In the genomic region with DNA sequence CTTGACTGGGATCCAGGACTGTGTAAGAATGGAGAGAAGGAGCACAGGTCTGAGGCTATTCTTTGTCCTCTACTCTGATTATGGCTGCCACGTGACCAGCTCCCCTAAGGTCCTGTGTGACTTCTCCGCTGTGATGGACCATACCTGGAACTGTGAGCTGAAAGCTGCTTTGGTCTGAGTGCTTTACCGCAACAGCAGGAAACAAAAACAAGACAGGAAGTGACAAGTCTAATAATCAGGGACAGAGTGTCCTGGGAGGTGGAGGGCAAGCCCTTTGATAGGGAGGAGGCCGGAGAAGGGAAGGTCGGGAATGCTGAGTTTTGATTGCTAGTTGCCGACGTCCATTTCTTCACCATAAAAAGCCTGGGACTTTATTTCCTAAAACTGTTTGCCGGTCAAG, we compare ENCODE assay signal across 31 mouse cellular contexts. TPM values are rescaled to one million over a fixed set of nuclear protein-coding genes. Genes with fewer than 3 reads are reported as not detected.
DNase-seq lines count a peak whose midpoint lies in the region; ATAC-seq and TF ChIP-seq lines count a peak whose summit lies in the region.
"Had no signal": no experiment of that assay in that cellular context is flagged by ENCODE, and none has a peak within 500 bp of the region (broad histone marks: within the 10 kb centered on the region; RNA-seq: fewer than 3 reads in every experiment).

No protein-coding gene starts in this region.

- no peak for TF ChIP-seq CTCF in gastrocnemius, adult 2 months (IDR thresholded peaks at IDR 0.05)
- no peak for TF ChIP-seq CTCF in kidney, adult 2 months (conservative IDR thresholded peaks at IDR 0.05; ENCODE audit: insufficient read depth, insufficient read length, low read depth, low read length)

- H3K9ac ChIP-seq in neural tube, embryonic 11.5 days (ENCODE audit: low read length), result no peak overlapping the region
- no peak overlapping the region for H3K9ac ChIP-seq in neural tube, embryonic 15.5 days (replicated peaks)
- H3K9ac ChIP-seq in forebrain, embryonic 14.5 days (ENCODE audit: low read length), result no peak overlapping the region
- H3K9ac ChIP-seq: embryonic facial prominence, embryonic 15.5 days; forebrain, embryonic 12.5 days; heart, embryonic 15.5 days; hindbrain, embryonic 14.5 days; limb, embryonic 13.5 days; midbrain, embryonic 13.5 days; stomach, embryonic 15.5 days had no signal

- WGBS in kidney, adult 2 months, result 50% methylated on average over 8 of the region's 8 CpGs
- 74% methylated on average over 8 of the region's 8 CpGs for WGBS in neural tube, embryonic 11.5 days
- WGBS in neural tube, embryonic 15.5 days, result 77% methylated on average over 8 of the region's 8 CpGs
- WGBS in forebrain, embryonic 14.5 days, result 84% methylated on average over 8 of the region's 8 CpGs

- no peaks in the 10 kb centered on the region for H3K36me3 ChIP-seq in kidney, adult 2 months (ENCODE audit: control insufficient read depth, insufficient read depth, low read length)
- no peaks in the 10 kb centered on the region for H3K36me3 ChIP-seq in neural tube, embryonic 11.5 days (ENCODE audit: control insufficient read depth, insufficient read depth, low read length)
- H3K36me3 ChIP-seq in neural tube, embryonic 15.5 days, result no peaks in the 10 kb centered on the region
- H3K36me3 ChIP-seq in forebrain, embryonic 14.5 days (ENCODE audit: control insufficient read depth, insufficient read depth, low read length), result no peaks in the 10 kb centered on the region
- H3K36me3 ChIP-seq: embryonic facial prominence, embryonic 10.5 days; embryonic facial prominence, embryonic 15.5 days; forebrain, embryonic 12.5 days; heart, embryonic 15.5 days; limb, embryonic 13.5 days; midbrain, embryonic 13.5 days; stomach, embryonic 15.5 days had no signal

- intact Hi-C loops in gastrocnemius, adult 2 months (cut with DNase I), result no loop called here
- intact Hi-C loops in gastrocnemius, postnatal 36 days (cut with DNase I), result no loop called here

- no peak overlapping the region for H3K4me3 ChIP-seq in gastrocnemius, adult 2 months
- peak overlapping the region; percentile 60 for H3K4me3 ChIP-seq in kidney, adult 2 months (ENCODE audit: insufficient read depth, low read depth, low read length)
- no peak overlapping the region for H3K4me3 ChIP-seq in neural tube, embryonic 11.5 days (ENCODE audit: low read depth, low read length)
- H3K4me3 ChIP-seq in neural tube, embryonic 15.5 days (replicated peaks), result no peak overlapping the region
- H3K4me3 ChIP-seq in forebrain, embryonic 14.5 days (ENCODE audit: low read depth, low read length), result no peak overlapping the region
- H3K4me3 ChIP-seq: embryonic facial prominence, embryonic 10.5 days; embryonic facial prominence, embryonic 15.5 days; forebrain, embryonic 12.5 days; heart, embryonic 15.5 days; layer of hippocampus, adult 2 months; left cerebral cortex, adult 2 months; limb, embryonic 13.5 days; megakaryocyte, embryonic 14.5 days; midbrain, embryonic 13.5 days; stomach, embryonic 15.5 days had no signal

- H3K27me3 ChIP-seq in kidney, adult 2 months (replicated peaks; ENCODE audit: control insufficient read depth, insufficient read depth, low read length), result no peaks in the 10 kb centered on the region
- H3K27me3 ChIP-seq in neural tube, embryonic 11.5 days (ENCODE audit: control insufficient read depth, insufficient read depth, low read length), result no peaks in the 10 kb centered on the region
- H3K27me3 ChIP-seq in neural tube, embryonic 15.5 days (replicated peaks), result peaks cover 4% of the 10 kb centered on the region; the same call in 1 of the 2 replicates
- H3K27me3 ChIP-seq in forebrain, embryonic 14.5 days (replicated peaks; ENCODE audit: control insufficient read depth, insufficient read depth, low read length), result no peaks in the 10 kb centered on the region
- H3K27me3 ChIP-seq: embryonic facial prominence, embryonic 15.5 days; limb, embryonic 13.5 days; stomach, embryonic 15.5 days had no signal

- H3K4me2 ChIP-seq in neural tube, embryonic 11.5 days (ENCODE audit: low read depth), result no peak overlapping the region
- H3K4me2 ChIP-seq in neural tube, embryonic 15.5 days, result no peak overlapping the region
- no peak overlapping the region for H3K4me2 ChIP-seq in forebrain, embryonic 14.5 days (ENCODE audit: low read length)
- H3K4me2 ChIP-seq: embryonic facial prominence, embryonic 15.5 days; forebrain, embryonic 12.5 days; heart, embryonic 15.5 days; hindbrain, embryonic 14.5 days; limb, embryonic 13.5 days; liver, embryonic 11.5 days; midbrain, embryonic 13.5 days; stomach, embryonic 15.5 days had no signal

- TF ChIP-seq POLR2A in kidney, adult 2 months (IDR thresholded peaks at IDR 0.05; ENCODE audit: low read depth, low read length), result no peak

- peak; percentile 11 for DNase-seq in gastrocnemius, adult 2 months
- DNase-seq in gastrocnemius, postnatal 36 days, result no peak
- DNase-seq in kidney, adult 2 months, result peak; percentile 42
- DNase-seq in kidney, adult 18-20 months, result no peak
- DNase-seq in neural tube, embryonic 11.5 days (ENCODE audit: low spot score), result peak; percentile 3
- DNase-seq in forebrain, embryonic 14.5 days (ENCODE audit: low spot score), result no peak
- DNase-seq: adrenal gland, adult 2 months; adrenal gland, postnatal 36 days; cerebellum, adult 8-10 months; cerebellum, postnatal 25 days; gastrocnemius, postnatal 25 days; heart, postnatal 36 days; lung, postnatal 4 days; right cerebral cortex, postnatal 25 days; thymus, postnatal 14 days had no signal

- peak overlapping the region; percentile 28; the same call in 1 of the 2 replicates for H3K27ac ChIP-seq in gastrocnemius, adult 2 months
- H3K27ac ChIP-seq in kidney, adult 2 months (ENCODE audit: insufficient read depth, low read depth, low read length), result peak overlapping the region; percentile 61
- no peak overlapping the region for H3K27ac ChIP-seq in neural tube, embryonic 11.5 days (ENCODE audit: low read depth, low read length)
- H3K27ac ChIP-seq in neural tube, embryonic 15.5 days (replicated peaks), result no peak overlapping the region
- H3K27ac ChIP-seq in forebrain, embryonic 14.5 days (ENCODE audit: low read depth, low read length), result no peak overlapping the region
- H3K27ac ChIP-seq: embryonic facial prominence, embryonic 10.5 days; embryonic facial prominence, embryonic 15.5 days; forebrain, embryonic 12.5 days; heart, embryonic 15.5 days; hindbrain, embryonic 14.5 days; layer of hippocampus, adult 2 months; left cerebral cortex, adult 2 months; limb, embryonic 13.5 days; midbrain, embryonic 13.5 days; stomach, embryonic 15.5 days had no signal

- H3K4me1 ChIP-seq in kidney, adult 2 months (ENCODE audit: control insufficient read depth, insufficient read depth, low read length), result peaks cover 16% of the 10 kb centered on the region; the same call in 1 of the 2 replicates
- H3K4me1 ChIP-seq in neural tube, embryonic 11.5 days (ENCODE audit: control insufficient read depth, insufficient read depth, low read length), result no peaks in the 10 kb centered on the region; the same call in 1 of the 2 replicates
- no peaks in the 10 kb centered on the region for H3K4me1 ChIP-seq in neural tube, embryonic 15.5 days
- H3K4me1 ChIP-seq in forebrain, embryonic 14.5 days (ENCODE audit: control insufficient read depth, insufficient read depth, low read length), result no peaks in the 10 kb centered on the region
- H3K4me1 ChIP-seq: forebrain, embryonic 12.5 days; midbrain, embryonic 13.5 days; stomach, embryonic 15.5 days had no signal

- no peaks in the 10 kb centered on the region for H3K9me3 ChIP-seq in neural tube, embryonic 11.5 days (ENCODE audit: control insufficient read depth, low read length)
- no peaks in the 10 kb centered on the region for H3K9me3 ChIP-seq in neural tube, embryonic 15.5 days (replicated peaks)
- no peaks in the 10 kb centered on the region for H3K9me3 ChIP-seq in forebrain, embryonic 14.5 days (replicated peaks; ENCODE audit: control insufficient read depth, low read length)
- H3K9me3 ChIP-seq: embryonic facial prominence, embryonic 10.5 days; embryonic facial prominence, embryonic 15.5 days; forebrain, embryonic 12.5 days; heart, embryonic 15.5 days; limb, embryonic 13.5 days; megakaryocyte, embryonic 14.5 days; midbrain, embryonic 13.5 days; stomach, embryonic 15.5 days had no signal

- ATAC-seq in neural tube, embryonic 11.5 days (ENCODE audit: insufficient read depth, low FRiP score, low TSS enrichment), result no peak
- no peak for ATAC-seq in neural tube, embryonic 15.5 days (ENCODE audit: low FRiP score)
- ATAC-seq in forebrain, embryonic 14.5 days, result no peak
- ATAC-seq: activated CD4-positive, CD25-positive, alpha-beta regulatory T cell, adult 4 months; midbrain, embryonic 13.5 days had no signal

RNA-seq across cellular contexts. Expression of gene Slc30a1, which starts 22.5 kb away (rescaled TPM):
- 1 to 10 TPM; 5.8 to 6.4 TPM for total RNA-seq in gastrocnemius, adult 2 months (2021)
- 1 to 10 TPM; 5.6 to 7.7 TPM for total RNA-seq in gastrocnemius, postnatal 36 days (2021)
- 18.1 and 19.9 TPM in 2 replicates for polyA plus RNA-seq in kidney, adult 2 months (2012; rRNA removed)
- polyA plus RNA-seq in neural tube, embryonic 11.5 days (2014; fragmentation: Nextera tagmentation; extraction: Ambion mirVana), result 2.1 and 3.3 TPM in 2 replicates
- polyA plus RNA-seq in neural tube, embryonic 15.5 days (2015; fragmentation: Nextera tagmentation; extraction: Ambion mirVana), result 3.6 and 4.1 TPM in 2 replicates
- polyA plus RNA-seq in forebrain, embryonic 14.5 days (2014; fragmentation: Nextera tagmentation; extraction: Ambion mirVana), result 1.3 and 2.0 TPM in 2 replicates

RNA-seq across cellular contexts. Expression of gene Rd3, which starts 48.1 kb away (rescaled TPM):
- under 1 TPM in 1 of 2 experiments, not detected in 1; 0.08 TPM for total RNA-seq in gastrocnemius, adult 2 months (2021)
- under 1 TPM in 1 of 2 experiments, not detected in 1; 0.08 TPM for total RNA-seq in gastrocnemius, postnatal 36 days (2021)
- polyA plus RNA-seq in kidney, adult 2 months (2012; rRNA removed), result 0.41 and 0.88 TPM in 2 replicates
- 0.85 and 1.3 TPM in 2 replicates for polyA plus RNA-seq in neural tube, embryonic 11.5 days (2014; fragmentation: Nextera tagmentation; extraction: Ambion mirVana)
- polyA plus RNA-seq in neural tube, embryonic 15.5 days (2015; fragmentation: Nextera tagmentation; extraction: Ambion mirVana), result 1.9 and 2.1 TPM in 2 replicates
- polyA plus RNA-seq in forebrain, embryonic 14.5 days (2014; fragmentation: Nextera tagmentation; extraction: Ambion mirVana), result 2.4 and 2.7 TPM in 2 replicates
- total RNA-seq: monocyte, adult 5-6 weeks had no signal
- polyA plus RNA-seq: C2C12 had no signal

Comparison
In these comparisons a context has a peak if more than half of its experiments do, and no peak if none do; other contexts are left out.
1. DNase-seq: peak in gastrocnemius, adult 2 months (single experiment), kidney, adult 2 months (single experiment) and neural tube, embryonic 11.5 days (single experiment); none in gastrocnemius, postnatal 36 days (0 of 2), kidney, adult 18-20 months (single experiment) and forebrain, embryonic 14.5 days (single experiment).
2. H3K27ac ChIP-seq: peak in gastrocnemius, adult 2 months (single experiment) and kidney, adult 2 months (single experiment); none in neural tube, embryonic 11.5 days (single experiment), neural tube, embryonic 15.5 days (single experiment) and forebrain, embryonic 14.5 days (single experiment).